Comparison of ENCODE assay signal across 9 mouse cellular contexts in genomic region chr6:92728084-92728483, GRCm38 (mm10). TPM values are rescaled to one million over a fixed set of nuclear protein-coding genes. Genes with fewer than 3 reads are reported as not detected.
DNase-seq lines count a peak whose midpoint lies in the region; ATAC-seq lines count a peak whose summit lies in the region.
"Had no signal": no experiment of that assay in that cellular context is flagged by ENCODE, and none has a peak within 500 bp of the region (broad histone marks: within the 10 kb centered on the region; RNA-seq: fewer than 3 reads in every experiment).

No protein-coding gene starts in this region.

- H3K27ac ChIP-seq in hindbrain, embryonic 15.5 days (replicated peaks): peak overlapping the region; percentile 63

- H3K4me1 ChIP-seq in hindbrain, embryonic 15.5 days (replicated peaks): peaks cover 32% of the 10 kb centered on the region
- H3K4me1 ChIP-seq: megakaryocyte, embryonic 14.5 days had no signal

- H3K4me2 ChIP-seq in hindbrain, embryonic 15.5 days: peak overlapping the region; percentile 30

- ATAC-seq in hindbrain, embryonic 15.5 days (ENCODE audit: low FRiP score, low read depth): no peak
- ATAC-seq in megakaryocyte, adult 5-6 weeks (ENCODE audit: poor library complexity, severe bottlenecking): peak; percentile 47; the same call in 1 of the 2 replicates
- ATAC-seq in activated CD4-positive, CD25-positive, alpha-beta regulatory T cell, adult 4 months: no peak

- H3K9ac ChIP-seq in hindbrain, embryonic 15.5 days: no peak overlapping the region

- H3K9me3 ChIP-seq in hindbrain, embryonic 15.5 days: no peaks in the 10 kb centered on the region

- no peak overlapping the region for H3K4me3 ChIP-seq in hindbrain, embryonic 15.5 days
- H3K4me3 ChIP-seq: megakaryocyte, embryonic 14.5 days had no signal

- no peaks in the 10 kb centered on the region for H3K36me3 ChIP-seq in hindbrain, embryonic 15.5 days

- H3K27me3 ChIP-seq in hindbrain, embryonic 15.5 days: no peaks in the 10 kb centered on the region
- H3K27me3 ChIP-seq: megakaryocyte, embryonic 14.5 days had no signal

- peak; percentile 60 for DNase-seq in adrenal gland, adult 8-10 months
- DNase-seq in cerebellum, postnatal 4 days (ENCODE audit: low spot score in 2 of 2): peak; percentile 95
- DNase-seq in gastrocnemius, postnatal 10 days: peak; percentile 94
- peak; percentile 80 to 87 for DNase-seq in layer of hippocampus, postnatal 36 days
- DNase-seq in right cerebral cortex, postnatal 25 days: peak; percentile 86

- 3% methylated on average over 10 of the region's 10 CpGs for WGBS in hindbrain, embryonic 15.5 days

RNA-seq across cellular contexts. Expression of gene Prickle2, which starts 22.1 kb away (rescaled TPM):
- 10 to 100 TPM; 10.7 to 14.3 (median 12.0) TPM for total RNA-seq in adrenal gland, adult 8-10 months (2022)
- 1 to 10 TPM; 7.1 to 7.4 TPM for total RNA-seq in gastrocnemius, postnatal 10 days (2021)
- 15.2 and 16.1 TPM in 2 replicates for polyA plus RNA-seq in hindbrain, embryonic 15.5 days (2015; fragmentation: Nextera tagmentation; extraction: Ambion mirVana)
- 100 to 1,000 TPM; 199 to 212 TPM for total RNA-seq in layer of hippocampus, postnatal 36 days (2021)
- 0.02 TPM in 1 of 2 replicates, not detected in the other for total RNA-seq in megakaryocyte, adult 5-6 weeks (2015)
- not detected in 2 replicates for total RNA-seq in megakaryocyte, adult 5-6 weeks (2017)
- under 1 TPM in 1 of 2 experiments, not detected in 1; 0.17 TPM for polyA plus RNA-seq in activated CD4-positive, CD25-positive, alpha-beta regulatory T cell, adult 4 months (2017; shearing (Covaris generic))

Comparison
In these comparisons a context has a peak if more than half of its experiments do, and no peak if none do; other contexts are left out.
1. RNA of gene Prickle2, which starts 22.1 kb away (total RNA-seq): 199 to 212 TPM in layer of hippocampus, postnatal 36 days; 10.7 to 14.3 TPM in adrenal gland, adult 8-10 months, 7.1 to 7.4 TPM in gastrocnemius, postnatal 10 days and 0.02 TPM in megakaryocyte, adult 5-6 weeks; every median in the first group is over 10 times any median in the second.
2. Peak in every context shown above with its lines, with median percentiles within 50 percentile points of each other: DNase-seq.